Mouse (Mus musculus) MEL (cell line): Measurements from ENCODE around the gene Laptm4a. TPM values are rescaled to one million over a fixed set of nuclear protein-coding genes. Genes with fewer than 3 reads are reported as not detected.
A peak's percentile ranks its signal among the peaks of the same experiment; 100 is the strongest.

Source experiments
- DNase-seq: peaks from one replicate; pipeline ENCODE4 v3.0.0; 2011; ENCODE audit warnings: low read depth, low spot score
- H3K27ac ChIP-seq: 2 replicates; pipeline ENCODE4 v1.5.1; 2012; ENCODE audit warnings: low read depth, mild to moderate bottlenecking, control low read depth, low read length, moderate library complexity; ENCODE audit not compliant: control insufficient read depth
- H3K27me3 ChIP-seq, 2 experiments: fragments of 150-350 bp in 1 of 2; sonication (generic) in 1 of 2; 2 replicates each; pipeline ENCODE4 v1.6.1; 2012; ENCODE audit warnings: low read length in 2 of 2, mild to moderate bottlenecking in 2 of 2, improper control_type of control experiment in 1 of 2, moderate library complexity in 1 of 2; ENCODE audit not compliant: insufficient read depth in 2 of 2, control insufficient read depth in 1 of 2
- H3K36me3 ChIP-seq, 2 experiments: 2 replicates each; pipeline ENCODE4 v1.6.1; 2012 to 2014; ENCODE audit warnings: low read length in 2 of 2, improper control_type of control experiment in 1 of 2, inconsistent platforms in 1 of 2, mild to moderate bottlenecking in 1 of 2; ENCODE audit not compliant: insufficient read depth in 2 of 2, control insufficient read depth in 1 of 2
- H3K4me1 ChIP-seq, 2 experiments: fragments of 150-350 bp in 1 of 2; sonication (generic) in 1 of 2; 2 replicates each; pipeline ENCODE4 v1.6.1; 2012; ENCODE audit warnings: low read length in 2 of 2, improper control_type of control experiment in 1 of 2, mild to moderate bottlenecking in 1 of 2; ENCODE audit not compliant: insufficient read depth in 2 of 2, control insufficient read depth in 1 of 2
- H3K4me3 ChIP-seq, 2 experiments: fragments of 150-350 bp in 1 of 2; sonication (generic) in 1 of 2; 2 replicates each; pipeline ENCODE4 v1.5.1; 2012; ENCODE audit warnings: low read depth in 2 of 2, low read length in 2 of 2, mild to moderate bottlenecking in 2 of 2, moderate library complexity in 2 of 2, control low read depth in 1 of 2, improper control_type of control experiment in 1 of 2; ENCODE audit not compliant: control insufficient read depth in 1 of 2, insufficient read depth in 1 of 2
- H3K79me2 ChIP-seq: 2 replicates; pipeline ENCODE4 v1.6.1; 2012; ENCODE audit warnings: mild to moderate bottlenecking, low read length, moderate library complexity; ENCODE audit not compliant: control insufficient read depth, poor library complexity, insufficient read depth
- H3K9ac ChIP-seq: 2 replicates; pipeline ENCODE4 v1.6.1; 2012; ENCODE audit warnings: low read depth, mild to moderate bottlenecking, control low read depth, low read length, moderate library complexity; ENCODE audit not compliant: control insufficient read depth, poor library complexity, severe bottlenecking
- H3K9me3 ChIP-seq: fragments of 150-350 bp; sonication (generic); replicated peaks from 2 replicates; pipeline ENCODE4 v1.6.1; 2012; ENCODE audit warnings: mild to moderate bottlenecking, low read length, improper control_type of control experiment, moderate library complexity; ENCODE audit not compliant: insufficient read depth
- CHD1 ChIP-seq: IDR thresholded peaks from 2 replicates; pipeline ENCODE4 v1.6.1; 2012; ENCODE audit warnings: low read depth, mild to moderate bottlenecking, inconsistent platforms, low read length, improper control_type of control experiment
- CTCF ChIP-seq, 3 experiments: IDR thresholded peaks in 2 of 3; conservative IDR thresholded peaks in 1 of 3; 2 replicates each; pipeline ENCODE4 v1.5.1; 2011 to 2012; ENCODE audit warnings: low read length in 3 of 3, low read depth in 2 of 3, mild to moderate bottlenecking in 2 of 3, improper control_type of control experiment in 1 of 3, inconsistent platforms in 1 of 3, mixed read lengths in 1 of 3, moderate library complexity in 1 of 3; ENCODE audit not compliant: control insufficient read depth in 1 of 3, insufficient read depth in 1 of 3, poor library complexity in 1 of 3, severe bottlenecking in 1 of 3
- E2F4 ChIP-seq: IDR thresholded peaks from 2 replicates; pipeline ENCODE4 v1.6.1; 2011; ENCODE audit warnings: low read depth, low read length, improper control_type of control experiment, borderline replicate concordance
- ELF1 ChIP-seq: IDR thresholded peaks from 2 replicates; pipeline ENCODE4 v1.6.1; 2014; ENCODE audit warnings: low read depth, mild to moderate bottlenecking, inconsistent platforms, low read length, improper control_type of control experiment, moderate library complexity
- ETS1 ChIP-seq: IDR thresholded peaks from 2 replicates; pipeline ENCODE4 v1.6.1; 2012; ENCODE audit warnings: low read depth, mild to moderate bottlenecking, inconsistent platforms, low read length, improper control_type of control experiment, moderate library complexity
- JUND ChIP-seq: IDR thresholded peaks from 2 replicates; pipeline ENCODE4 v1.6.1; 2011; ENCODE audit warnings: low read depth, mild to moderate bottlenecking, improper control_type of control experiment, low read length
- KAT2A ChIP-seq: conservative IDR thresholded peaks from 2 replicates; pipeline ENCODE4 v1.6.1; 2012; ENCODE audit warnings: low read depth, low read length, improper control_type of control experiment, inconsistent platforms
- MAFK ChIP-seq: IDR thresholded peaks from 2 replicates; pipeline ENCODE4 v1.6.1; 2011; ENCODE audit warnings: low read depth, mild to moderate bottlenecking, low read length, improper control_type of control experiment, borderline replicate concordance
- MAX ChIP-seq: IDR thresholded peaks from 2 replicates; pipeline ENCODE4 v1.6.1; 2011; ENCODE audit warnings: low read length, improper control_type of control experiment
- MAZ ChIP-seq: IDR thresholded peaks from 2 replicates; pipeline ENCODE4 v1.6.1; 2012; ENCODE audit warnings: low read depth, mild to moderate bottlenecking, inconsistent platforms, low read length, improper control_type of control experiment
- MYB ChIP-seq: IDR thresholded peaks from 2 replicates; pipeline ENCODE4 v1.6.1; 2011; ENCODE audit warnings: mild to moderate bottlenecking, low read depth, low read length, improper control_type of control experiment
- MYC ChIP-seq: IDR thresholded peaks from 2 replicates; pipeline ENCODE4 v1.6.1; 2011; ENCODE audit warnings: low read depth, mild to moderate bottlenecking, low read length, improper control_type of control experiment, moderate library complexity
- POLR2A ChIP-seq, 2 experiments: IDR thresholded peaks; 2 replicates each; pipeline ENCODE4 v1.6.1; 2011 to 2012; ENCODE audit warnings: low read length in 2 of 2, mild to moderate bottlenecking in 2 of 2, control low read depth in 1 of 2, improper control_type of control experiment in 1 of 2, low read depth in 1 of 2, moderate library complexity in 1 of 2; ENCODE audit not compliant: control insufficient read depth in 1 of 2, insufficient read depth in 1 of 2, poor library complexity in 1 of 2
- POLR2AphosphoS5 ChIP-seq: IDR thresholded peaks from 2 replicates; pipeline ENCODE4 v1.6.1; 2012; ENCODE audit warnings: low read depth, borderline replicate concordance, mild to moderate bottlenecking, inconsistent platforms, low read length, moderate library complexity, mixed read lengths
- RAD21 ChIP-seq: IDR thresholded peaks from 2 replicates; pipeline ENCODE4 v1.6.1; 2011; ENCODE audit warnings: mild to moderate bottlenecking, low read depth, low read length, improper control_type of control experiment
- SIN3A ChIP-seq: IDR thresholded peaks from 2 replicates; pipeline ENCODE4 v1.6.1; 2012; ENCODE audit warnings: low read length, improper control_type of control experiment, inconsistent platforms
- SMC3 ChIP-seq: IDR thresholded peaks from 2 replicates; pipeline ENCODE4 v1.6.1; 2011; ENCODE audit warnings: low read depth, low read length, improper control_type of control experiment
- TAL1 ChIP-seq: IDR thresholded peaks from 2 replicates; pipeline ENCODE4 v1.6.1; 2012; ENCODE audit warnings: mild to moderate bottlenecking, inconsistent platforms, low read length, moderate library complexity, mixed read lengths
- TCF12 ChIP-seq: IDR thresholded peaks from 2 replicates; pipeline ENCODE4 v1.6.1; 2014; ENCODE audit warnings: low read depth, mild to moderate bottlenecking, inconsistent platforms, low read length, improper control_type of control experiment, moderate library complexity
- UBTF ChIP-seq: IDR thresholded peaks from 2 replicates; pipeline ENCODE4 v1.6.1; 2012; ENCODE audit warnings: low read depth, mild to moderate bottlenecking, inconsistent platforms, low read length, improper control_type of control experiment, moderate library complexity, borderline replicate concordance; ENCODE audit not compliant: insufficient read depth
- USF1 ChIP-seq: IDR thresholded peaks from 2 replicates; pipeline ENCODE4 v1.6.1; 2014; ENCODE audit warnings: low read depth, mild to moderate bottlenecking, inconsistent platforms, low read length, improper control_type of control experiment, moderate library complexity
- ZC3H11A ChIP-seq: IDR thresholded peaks from 2 replicates; pipeline ENCODE4 v1.6.1; 2012; ENCODE audit warnings: low read depth, mild to moderate bottlenecking, inconsistent platforms, low read length, improper control_type of control experiment
- polyA plus RNA-seq, 2 experiments: library from polyadenylated mRNA; stranded (reverse) in 1 of 2; unstranded in 1 of 2; fragments of >175 nt in 1 of 2; fragments of >200 nt in 1 of 2; gene quantifications; 2 replicates each; pipeline versions ENCODE4 v1.2.1 to v1.2.4; 2012; ENCODE audit warnings: low replicate concordance in 2 of 2, low read depth in 1 of 2; ENCODE audit not compliant: insufficient read length in 2 of 2, insufficient read depth in 1 of 2, missing spikeins in 1 of 2
- total RNA-seq: library from RNA; depleted of rRNA; stranded (reverse); fragments of 300-350 nt; gene quantifications from 2 replicates; pipeline ENCODE4 v1.2.3, GENCODE M21; 2012

Laptm4a gene
- total and polyA plus RNA-seq, 3 experiments: 49.0 to 49.7 TPM; not detected in 1

- no peak for TF ChIP-seq CTCF (IDR thresholded peaks at IDR 0.05 in 2 of 3, conservative IDR thresholded peaks at IDR 0.05 in 1 of 3; ENCODE audit: control insufficient read depth in 1 of 3, insufficient read depth in 1 of 3, low read depth in 2 of 3, low read length in 3 of 3, poor library complexity in 1 of 3, severe bottlenecking in 1 of 3)
- TF ChIP-seq, all 39 proteins: peak for 0
Measured at GRCm38 (mm10) chr12:8878752-8879151, 42.7 kb upstream of the Laptm4a start (continued).

DNA sequence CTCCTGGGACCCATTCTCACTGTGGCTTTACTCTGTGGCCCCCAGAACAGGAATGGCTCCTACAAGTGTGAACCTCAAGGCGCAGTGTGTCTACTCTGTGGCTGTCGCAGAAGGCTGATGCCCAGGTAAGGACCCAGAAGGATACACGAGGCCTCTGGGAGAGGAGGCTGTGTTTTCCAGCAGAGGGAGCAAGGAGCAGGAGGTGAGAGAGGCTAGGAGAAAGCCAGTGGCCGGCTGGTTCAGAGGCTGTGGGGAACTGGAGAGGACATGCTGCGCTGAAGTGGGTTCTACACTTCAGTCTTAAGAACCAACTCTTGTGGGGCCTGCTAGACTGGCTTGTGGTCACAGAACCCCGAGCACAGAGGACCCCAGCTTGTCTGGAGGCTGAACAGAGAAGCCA lies 42.1 kb upstream of the Laptm4a start:
- no peak overlapping the region for H3K9ac ChIP-seq
- no peaks in the 10 kb centered on the region for H3K79me2 ChIP-seq
- peaks cover 0 to 4% of the 10 kb centered on the region in 2 experiments; a peak in 1 of 4 replicates for H3K27me3 ChIP-seq
- no peak overlapping the region for H3K27ac ChIP-seq
- H3K4me1 ChIP-seq: no peaks in the 10 kb centered on the region
- no peak for DNase-seq
- TF ChIP-seq MAFK (no peak), RAD21 (no peak), MYC (no peak), POLR2AphosphoS5 (no peak), SIN3A (no peak), TAL1 (no peak), SMC3 (no peak), ELF1 (no peak), TCF12 (no peak), MAZ (no peak), ETS1 (no peak), MYB (no peak), CTCF (IDR thresholded peaks at IDR 0.05 in 2 of 3, conservative IDR thresholded peaks at IDR 0.05 in 1 of 3; ENCODE audit: control insufficient read depth in 1 of 3, insufficient read depth in 1 of 3, low read depth in 2 of 3, low read length in 3 of 3, poor library complexity in 1 of 3, severe bottlenecking in 1 of 3) (no peak), KAT2A (no peak), MAX (no peak), JUND (no peak), E2F4 (no peak), ZC3H11A (no peak), POLR2A (IDR thresholded peaks at IDR 0.05; ENCODE audit: control insufficient read depth in 1 of 2, insufficient read depth in 1 of 2, low read depth in 1 of 2, low read length in 2 of 2, poor library complexity in 1 of 2) (no peak)
- TF ChIP-seq, all 39 proteins: peak for 0
- no peaks in the 10 kb centered on the region for H3K9me3 ChIP-seq
- no peak overlapping the region for H3K4me3 ChIP-seq
- H3K36me3 ChIP-seq: no peaks in the 10 kb centered on the region

DNA sequence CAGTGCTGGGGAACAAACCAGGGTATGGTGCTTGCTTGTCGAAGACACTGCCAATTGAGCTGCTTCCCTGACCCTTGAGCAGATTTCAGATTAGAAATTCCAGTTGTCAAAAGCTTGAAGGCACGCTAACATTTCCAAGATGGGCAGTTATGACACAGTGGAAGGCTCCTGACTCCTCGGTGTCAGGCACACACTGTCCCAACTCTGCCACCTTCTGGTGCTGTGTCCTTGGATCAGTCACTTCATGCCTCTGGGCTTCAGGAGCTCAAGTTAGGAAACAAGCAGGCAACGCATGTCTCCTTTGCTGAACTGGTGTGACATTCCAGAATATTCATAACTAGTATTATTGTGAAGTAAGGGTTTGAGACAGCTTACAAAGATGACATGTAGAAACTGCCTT lies 39.7 kb upstream of the Laptm4a start:
- Histone ChIP-seq H3K9ac (no peak overlapping the region), H3K36me3 (no peaks in the 10 kb centered on the region), H3K27ac (no peak overlapping the region), H3K27me3 (peaks cover 0 to 4% of the 10 kb centered on the region in 2 experiments; a peak in 1 of 4 replicates), H3K79me2 (no peaks in the 10 kb centered on the region), H3K4me1 (no peaks in the 10 kb centered on the region), H3K9me3 (no peaks in the 10 kb centered on the region), H3K4me3 (no peak overlapping the region)
- TF ChIP-seq CTCF (IDR thresholded peaks at IDR 0.05 in 2 of 3, conservative IDR thresholded peaks at IDR 0.05 in 1 of 3; ENCODE audit: control insufficient read depth in 1 of 3, insufficient read depth in 1 of 3, low read depth in 2 of 3, low read length in 3 of 3, poor library complexity in 1 of 3, severe bottlenecking in 1 of 3) (peak in 2 of 3 experiments; percentile 24; a peak in 3 of 6 replicates), USF1 (no peak), TCF12 (no peak), SMC3 (peak; percentile 30), RAD21 (peak; percentile 24), CHD1 (no peak), UBTF (no peak)
- no peak for DNase-seq
